Mouse (Mus musculus) kidney, postnatal 0 days (tissue): ENCODE data around the gene Gjc3. TPM values are rescaled to one million over a fixed set of nuclear protein-coding genes. Genes with fewer than 3 reads are reported as not detected.

ENCODE experiments used
- ATAC-seq: fragments of 200-750 bp; cut with Nextera tagmentation; replicated peaks from 2 replicates; pipeline ENCODE4 v1.8.0; 2017; ENCODE audit warnings: low read depth, moderate number of reproducible peaks, moderate TSS enrichment, moderate library complexity; ENCODE audit not compliant: low FRiP score
- DNase-seq: peaks from one replicate; pipeline ENCODE4 v3.0.0-alpha.2; 2016; ENCODE audit warnings: low spot score
- H3K27ac ChIP-seq: fragments of 300-500 bp; sonication (generic); 2 replicates; pipeline ENCODE4 v1.5.1; 2014; ENCODE audit warnings: mild to moderate bottlenecking
- H3K27me3 ChIP-seq: fragments of 300-500 bp; sonication (generic); 2 replicates; pipeline ENCODE4 v1.6.1; 2014; ENCODE audit warnings: low read length, mixed read lengths; ENCODE audit not compliant: insufficient read depth
- H3K36me3 ChIP-seq: fragments of 300-500 bp; sonication (generic); 2 replicates; pipeline ENCODE4 v1.6.1; 2014; ENCODE audit warnings: low read length, mixed read lengths; ENCODE audit not compliant: insufficient read depth
- H3K4me1 ChIP-seq: fragments of 300-500 bp; sonication (generic); replicated peaks from 2 replicates; pipeline ENCODE4 v1.6.1; 2014; ENCODE audit warnings: antibody characterized with exemption, low read length, mixed read lengths; ENCODE audit not compliant: insufficient read depth
- H3K4me2 ChIP-seq: fragments of 300-500 bp; sonication (generic); 2 replicates; pipeline ENCODE4 v1.6.1; 2014; ENCODE audit warnings: mild to moderate bottlenecking, low read length, moderate library complexity, mixed read lengths
- H3K4me3 ChIP-seq: fragments of 300-500 bp; sonication (generic); replicated peaks from 2 replicates; pipeline ENCODE4 v1.5.1; 2014; ENCODE audit warnings: low read depth, low read length
- H3K9ac ChIP-seq: fragments of 300-500 bp; sonication (generic); 2 replicates; pipeline ENCODE4 v1.6.1; 2014; ENCODE audit warnings: low read depth, low read length
- H3K9me3 ChIP-seq: fragments of 300-500 bp; sonication (generic); replicated peaks from 2 replicates; pipeline ENCODE4 v1.6.1; 2016; ENCODE audit warnings: low read length, inconsistent platforms, mixed read lengths
- CTCF ChIP-seq: IDR thresholded peaks from 2 replicates; pipeline ENCODE4 v1.5.1; 2016; ENCODE audit warnings: antibody characterized with exemption, low read depth, mild to moderate bottlenecking, moderate library complexity
- WGBS: fragments of 180-500 bp; shearing (Covaris S2); extraction: QIAGEN DNeasy Blood & Tissue Kit; methylation state at CpG from one replicate; pipeline ENCODE4 v1.1.7; 2014; 5-methylcytosine and 5-hydroxymethylcytosine counted together
- polyA plus RNA-seq: library from polyadenylated mRNA; unstranded; fragments of >200 nt; fragmentation: Nextera tagmentation; extraction: Ambion mirVana; gene quantifications from 2 replicates; pipeline ENCODE4 v1.2.1, GENCODE M21; 2015

The Gjc3 gene
- 0.03 and 0.09 TPM in 2 replicates for polyA plus RNA-seq

DNA sequence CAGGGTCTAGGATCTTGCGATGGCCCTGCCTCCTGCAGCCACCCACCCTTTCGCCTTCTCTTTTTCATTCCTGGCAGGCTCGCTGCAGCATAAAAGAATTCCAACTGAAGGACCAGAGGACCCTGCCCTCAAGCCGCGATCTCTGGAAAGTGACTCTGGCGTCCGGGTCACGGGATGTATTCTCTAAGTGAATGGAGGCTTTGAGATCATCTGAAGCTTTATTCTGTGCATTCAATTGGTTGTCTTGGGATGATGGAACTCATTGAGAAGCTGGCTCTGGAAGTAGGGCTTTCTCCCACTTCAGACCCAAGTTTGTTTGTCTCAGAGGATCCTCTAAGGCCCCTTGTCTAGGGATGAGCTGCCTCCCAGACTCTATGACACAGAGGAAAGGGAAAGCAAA is at the start of gene Gjc3:
Gene Gjc3 (minus strand): TSS at position 154 of the 400 bp plus-strand sequence.
- Histone ChIP-seq H3K36me3 (no peaks in the 10 kb centered on the region), H3K27me3 (no peaks in the 10 kb centered on the region)

DNA sequence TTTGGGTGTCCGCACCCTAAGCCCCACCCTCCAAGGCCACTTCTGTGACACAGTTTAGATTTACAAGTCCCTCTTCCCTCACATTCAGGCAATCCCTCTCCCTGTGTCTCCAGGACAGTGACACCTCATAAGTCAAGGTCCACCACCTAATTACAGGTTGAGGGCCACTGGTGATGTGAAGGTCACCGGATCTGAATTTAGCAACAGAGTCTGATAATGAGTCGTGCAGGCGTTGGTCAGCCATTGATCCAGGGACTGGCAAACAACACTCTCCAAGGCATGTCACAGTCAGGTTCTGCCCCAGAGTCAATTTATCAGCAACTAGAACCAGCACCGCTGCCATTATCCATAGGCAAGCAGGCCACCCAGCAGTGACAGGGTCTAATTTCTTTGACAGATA is 49.5 kb upstream of the Gjc3 start:
- no peak overlapping the region for H3K4me3 ChIP-seq
- no peak for DNase-seq
- ATAC-seq = no peak
- no peak for TF ChIP-seq CTCF
- H3K4me2 ChIP-seq = no peak overlapping the region
- no peaks in the 10 kb centered on the region for H3K27me3 ChIP-seq
- 82% methylated on average over 5 of the region's 5 CpGs for WGBS
- no peaks in the 10 kb centered on the region for H3K4me1 ChIP-seq
- H3K36me3 ChIP-seq = no peaks in the 10 kb centered on the region
- no peak overlapping the region for H3K9ac ChIP-seq
- no peak overlapping the region for H3K27ac ChIP-seq
- no peaks in the 10 kb centered on the region for H3K9me3 ChIP-seq

More for the DNA sequence above, at the start of gene Gjc3:
- H3K9me3 ChIP-seq = no peaks in the 10 kb centered on the region
- WGBS = 80% methylated on average over 8 of the region's 8 CpGs
- no peaks in the 10 kb centered on the region for H3K4me1 ChIP-seq
- H3K4me2 ChIP-seq = no peak within 1 kb of the TSS
- H3K27ac ChIP-seq = no peak within 1 kb of the TSS
- ATAC-seq = no peak
- TF ChIP-seq CTCF = no peak
- H3K9ac ChIP-seq = no peak within 1 kb of the TSS
- H3K4me3 ChIP-seq = no peak within 1 kb of the TSS
- DNase-seq = no peak

DNA sequence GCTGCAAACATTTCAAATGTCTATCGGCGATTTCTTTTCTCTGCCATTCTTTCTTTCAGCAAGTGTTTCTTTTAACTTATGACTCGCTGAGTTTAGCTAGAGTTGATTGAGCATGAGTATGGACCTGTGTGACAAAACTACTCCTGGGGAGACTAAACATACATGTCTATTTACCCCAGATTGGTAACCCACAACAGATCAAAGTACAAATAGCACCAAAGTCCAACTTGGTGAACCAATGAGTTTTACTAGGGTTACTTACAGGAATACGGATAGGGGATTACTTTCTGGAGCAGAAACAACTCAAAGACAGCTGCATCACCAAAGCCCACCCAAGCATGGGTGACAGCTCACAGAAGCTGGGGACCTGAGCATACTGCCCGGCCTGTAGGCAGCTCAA is 46.5 kb upstream of the Gjc3 start:
- Histone ChIP-seq H3K9me3 (no peaks in the 10 kb centered on the region), H3K27ac (no peak overlapping the region), H3K4me1 (no peaks in the 10 kb centered on the region), H3K4me2 (no peak overlapping the region), H3K9ac (no peak overlapping the region), H3K36me3 (no peaks in the 10 kb centered on the region), H3K27me3 (no peaks in the 10 kb centered on the region), H3K4me3 (no peak overlapping the region)
- ATAC-seq (no peak), DNase-seq (no peak)
- TF ChIP-seq CTCF = no peak
- 88% methylated on average over 5 of the region's 5 CpGs for WGBS

DNA sequence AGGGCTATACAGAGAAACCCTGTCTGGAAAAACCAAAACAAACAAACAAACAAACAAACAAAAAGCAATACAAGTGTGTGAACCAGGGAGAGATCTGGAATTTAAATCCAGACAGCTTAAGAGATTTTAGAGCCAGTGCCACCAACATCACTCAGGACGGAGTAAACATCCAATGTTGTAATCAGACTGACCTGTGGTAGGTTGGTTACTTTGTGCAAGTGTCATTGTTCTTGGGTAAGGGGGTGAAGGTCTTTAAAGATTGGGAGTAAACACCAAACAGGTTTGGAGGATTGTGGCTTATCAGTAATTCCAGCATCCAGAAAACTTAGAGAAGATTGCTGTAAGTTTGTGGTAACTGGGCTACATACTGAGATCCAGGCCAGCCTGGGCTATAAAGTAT is 23.5 kb upstream of the Gjc3 start:
- no peak for TF ChIP-seq CTCF
- 84% methylated on average over 1 of the region's 1 CpGs for WGBS
- no peaks in the 10 kb centered on the region for H3K27me3 ChIP-seq
- H3K36me3 ChIP-seq = no peaks in the 10 kb centered on the region
- DNase-seq (no peak), ATAC-seq (no peak)
- H3K9ac ChIP-seq = no peak overlapping the region
- H3K4me1 ChIP-seq = no peaks in the 10 kb centered on the region
- H3K4me3 ChIP-seq = no peak overlapping the region
- H3K9me3 ChIP-seq = no peaks in the 10 kb centered on the region
- H3K27ac ChIP-seq = no peak overlapping the region
- H3K4me2 ChIP-seq = no peak overlapping the region

DNA sequence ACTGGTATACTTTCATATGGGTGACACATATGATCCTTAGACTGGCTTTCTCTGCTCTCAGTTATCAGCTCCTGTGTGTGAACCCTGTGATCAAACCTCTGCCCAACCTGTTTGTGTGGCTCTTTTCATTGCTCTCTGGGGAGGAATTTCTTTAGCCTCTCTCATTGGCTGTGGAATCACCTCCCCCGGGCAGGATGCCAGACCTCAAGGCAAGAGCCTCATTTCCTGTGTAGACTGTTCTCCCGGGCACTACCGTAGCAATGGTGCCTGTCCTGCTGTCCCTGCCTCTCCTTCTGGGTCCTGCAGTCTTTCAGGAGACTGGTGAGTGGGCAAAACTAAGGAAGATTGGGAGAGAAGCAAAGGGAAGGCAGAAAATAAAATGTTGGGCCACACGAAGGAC is 18.4 kb upstream of the Gjc3 start, which contains the start of gene Azgp1:
Gene Azgp1 (plus strand): TSS at position 221 of the 400 bp plus-strand sequence.
- DNase-seq (no peak), ATAC-seq (no peak)
- Histone ChIP-seq H3K4me3 (no peak within 1 kb of the TSS), H3K9me3 (no peaks in the 10 kb centered on the region), H3K36me3 (no peaks in the 10 kb centered on the region), H3K4me2 (no peak within 1 kb of the TSS), H3K4me1 (no peaks in the 10 kb centered on the region), H3K27ac (no peak within 1 kb of the TSS), H3K27me3 (no peaks in the 10 kb centered on the region), H3K9ac (no peak within 1 kb of the TSS)
- 53% methylated on average over 4 of the region's 4 CpGs for WGBS
- TF ChIP-seq CTCF = no peak

DNA sequence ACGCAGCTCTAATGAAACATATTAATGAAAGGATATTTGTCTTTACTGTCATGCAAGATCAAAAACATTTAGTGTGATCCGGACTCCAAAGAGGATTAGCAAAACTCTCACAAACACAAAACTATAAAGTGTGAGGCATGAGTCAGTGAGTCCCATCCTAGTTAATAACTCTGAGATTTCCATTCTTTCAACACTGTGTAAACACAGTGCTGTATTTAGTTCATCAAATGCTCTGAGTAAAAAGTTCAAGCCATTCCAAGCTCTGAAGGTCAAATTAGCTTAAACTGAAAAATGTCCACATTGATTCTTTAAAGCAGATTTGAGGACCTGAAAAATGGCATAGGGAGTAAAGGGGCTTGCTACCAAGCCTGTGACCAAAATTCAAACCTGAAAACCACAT is 16.2 kb upstream of the Gjc3 start:
- TF ChIP-seq CTCF = no peak
- Histone ChIP-seq H3K9ac (no peak overlapping the region), H3K36me3 (no peaks in the 10 kb centered on the region), H3K4me1 (no peaks in the 10 kb centered on the region), H3K4me2 (no peak overlapping the region), H3K4me3 (no peak overlapping the region), H3K27ac (no peak overlapping the region), H3K27me3 (no peaks in the 10 kb centered on the region), H3K9me3 (no peaks in the 10 kb centered on the region)
- WGBS = 79% methylated on average over 2 of the region's 2 CpGs
- ATAC-seq (no peak), DNase-seq (no peak)

DNA sequence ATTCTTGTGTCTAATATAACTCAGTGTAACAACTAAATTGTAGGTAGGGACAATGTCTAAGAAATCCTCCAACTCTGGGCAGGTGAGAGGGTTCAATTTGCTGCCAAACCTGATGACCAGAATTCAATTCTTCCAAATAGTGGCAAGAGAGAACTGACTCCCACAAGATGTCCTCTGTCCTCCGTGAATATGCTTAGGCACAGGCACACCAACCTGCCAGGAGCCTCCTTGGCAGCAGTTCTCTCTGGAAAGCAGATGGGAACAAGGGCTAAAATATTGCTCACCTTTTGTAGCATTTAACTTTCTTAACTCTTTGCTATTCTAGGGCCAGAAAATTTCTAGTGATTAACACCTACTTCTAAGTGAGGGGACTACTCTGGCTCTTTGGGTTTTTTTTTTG is 14.4 kb upstream of the Gjc3 start:
- ATAC-seq (no peak), DNase-seq (no peak)
- Histone ChIP-seq H3K27me3 (no peaks in the 10 kb centered on the region), H3K36me3 (no peaks in the 10 kb centered on the region), H3K9me3 (no peaks in the 10 kb centered on the region), H3K4me2 (no peak overlapping the region), H3K9ac (no peak overlapping the region), H3K4me1 (no peaks in the 10 kb centered on the region), H3K4me3 (no peak overlapping the region), H3K27ac (no peak overlapping the region)
- no peak for TF ChIP-seq CTCF
- WGBS = 30% methylated on average over 1 of the region's 1 CpGs
